Mouse (Mus musculus) heart, postnatal 0 days (tissue): ENCODE results near the gene Cbx1.

Experiments used
- CTCF ChIP-seq: IDR thresholded peaks from 2 replicates; pipeline ENCODE4 v1.5.1; 2016; ENCODE audit warnings: antibody characterized with exemption, control low read depth, low read depth
- EP300 ChIP-seq: IDR thresholded peaks from 2 replicates; pipeline ENCODE4 v1.6.1; 2016; ENCODE audit warnings: antibody characterized with exemption, low read depth

GRCm38 (mm10) chr11:96760042-96760441, 28.9 kb upstream of the Cbx1 start:
- TF ChIP-seq CTCF (peak; percentile 82), EP300 (no peak)
